Mouse (Mus musculus) small intestine, adult 2 months (tissue): ENCODE measurements at regions not wholly inside any gene's neighbourhood (a gene's known extent, or its start where the extent isn't known, plus 50 kb on each side); places are given as distances from the start of the nearest gene placed in this dataset.

ENCODE experiments used
- CTCF ChIP-seq: fragments of 200-500 bp; IDR thresholded peaks from 2 replicates; pipeline ENCODE4 v1.5.1; 2012; ENCODE audit warnings: low read depth, mild to moderate bottlenecking, control low read depth, inconsistent platforms, low read length, moderate library complexity, mixed read lengths; ENCODE audit not compliant: insufficient replicate concordance, insufficient read length; ENCODE audit errors: extremely low read depth
- POLR2A ChIP-seq: fragments of 200-500 bp; IDR thresholded peaks from 2 replicates; pipeline ENCODE4 v1.6.1; 2012; ENCODE audit warnings: low read depth, mild to moderate bottlenecking, control low read depth, inconsistent platforms, low read length, moderate library complexity

DNA sequence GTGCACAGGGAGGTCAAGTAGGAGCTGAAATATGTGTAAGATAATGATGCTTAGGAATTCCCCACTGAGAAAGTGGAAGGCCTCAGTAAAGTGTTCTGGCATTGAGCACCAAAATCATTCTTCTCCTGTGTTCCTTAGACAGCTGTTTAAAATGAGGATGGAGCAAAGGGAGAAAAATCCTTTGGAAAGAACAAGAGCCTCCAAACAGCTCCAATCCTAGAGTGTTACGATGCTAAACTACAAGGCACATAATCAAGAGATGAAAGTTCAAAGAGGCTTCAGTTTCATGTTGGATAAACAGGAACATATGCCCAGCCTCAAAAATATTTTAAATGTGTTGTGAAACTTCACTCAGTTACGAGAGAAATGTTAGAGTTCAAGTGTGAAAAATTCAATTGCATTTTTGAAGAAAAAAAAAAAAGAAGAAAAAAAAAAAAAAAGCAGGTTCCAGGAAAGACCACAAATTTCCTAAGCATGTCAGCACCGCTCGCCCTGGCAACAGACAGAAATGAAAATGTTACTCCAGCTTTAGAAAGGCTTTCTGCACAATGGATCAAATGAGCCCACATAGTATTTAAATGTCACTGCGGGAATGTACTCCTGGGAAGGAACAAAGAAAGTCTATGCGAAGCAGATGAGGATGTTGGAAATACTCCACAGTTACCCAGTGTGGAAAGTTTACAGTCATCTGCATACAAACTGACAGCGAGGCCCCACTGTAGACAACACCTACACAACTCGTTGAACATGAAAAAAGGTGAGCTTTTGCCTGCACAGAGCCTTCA is 116.5 kb upstream of the Prkd1 start:
- TF ChIP-seq CTCF, result no peak
- TF ChIP-seq POLR2A, result no peak
